Mouse (Mus musculus) midbrain, embryonic 14.5 days (tissue): ENCODE measurements at regions not wholly inside any gene's neighbourhood (a gene's known extent, or its start where the extent isn't known, plus 50 kb on each side); places are given as distances from the start of the nearest gene placed in this dataset.

Experiments
- ATAC-seq: fragments of 200-750 bp; cut with Nextera tagmentation; 2 replicates; pipeline ENCODE4 v1.8.0; 2017; ENCODE audit warnings: moderate number of reproducible peaks, moderate library complexity; ENCODE audit not compliant: low FRiP score, low TSS enrichment
- DNase-seq: peaks from one replicate; pipeline ENCODE4 v3.0.0-alpha.2; 2015
- H3K27ac ChIP-seq: fragments of 300-500 bp; sonication (generic); replicated peaks from 2 replicates; pipeline ENCODE4 v1.5.1; 2014; ENCODE audit warnings: mild to moderate bottlenecking, low read depth, low read length, moderate library complexity
- H3K27me3 ChIP-seq: fragments of 300-500 bp; sonication (generic); 2 replicates; pipeline ENCODE4 v1.6.1; 2014; ENCODE audit warnings: low read length, control low read depth, mixed read lengths; ENCODE audit not compliant: control insufficient read depth, insufficient read depth
- H3K36me3 ChIP-seq: fragments of 300-500 bp; sonication (generic); 2 replicates; pipeline ENCODE4 v1.6.1; 2014; ENCODE audit warnings: low read length, control low read depth; ENCODE audit not compliant: control insufficient read depth, insufficient read depth
- H3K4me1 ChIP-seq: fragments of 300-500 bp; sonication (generic); 2 replicates; pipeline ENCODE4 v1.6.1; 2014; ENCODE audit warnings: mild to moderate bottlenecking, antibody characterized with exemption, low read length, control low read depth; ENCODE audit not compliant: control insufficient read depth, insufficient read depth
- H3K4me2 ChIP-seq: fragments of 300-500 bp; sonication (generic); 2 replicates; pipeline ENCODE4 v1.6.1; 2014; ENCODE audit warnings: mild to moderate bottlenecking, low read length, moderate library complexity
- H3K4me3 ChIP-seq: fragments of 300-500 bp; sonication (generic); replicated peaks from 2 replicates; pipeline ENCODE4 v1.5.1; 2014; ENCODE audit warnings: low read depth, low read length
- H3K9ac ChIP-seq: fragments of 300-500 bp; sonication (generic); replicated peaks from 2 replicates; pipeline ENCODE4 v1.6.1; 2014; ENCODE audit warnings: mild to moderate bottlenecking, low read length, moderate library complexity
- H3K9me3 ChIP-seq: fragments of 300-500 bp; sonication (generic); 2 replicates; pipeline ENCODE4 v1.6.1; 2016; ENCODE audit warnings: low read length, control low read depth, mixed read lengths; ENCODE audit not compliant: control insufficient read depth
- WGBS: fragments of 180-500 bp; shearing (Covaris S2); extraction: QIAGEN DNeasy Blood & Tissue Kit; methylation state at CpG from one replicate; pipeline ENCODE4 v1.1.7; 2014; 5-methylcytosine and 5-hydroxymethylcytosine counted together

DNA sequence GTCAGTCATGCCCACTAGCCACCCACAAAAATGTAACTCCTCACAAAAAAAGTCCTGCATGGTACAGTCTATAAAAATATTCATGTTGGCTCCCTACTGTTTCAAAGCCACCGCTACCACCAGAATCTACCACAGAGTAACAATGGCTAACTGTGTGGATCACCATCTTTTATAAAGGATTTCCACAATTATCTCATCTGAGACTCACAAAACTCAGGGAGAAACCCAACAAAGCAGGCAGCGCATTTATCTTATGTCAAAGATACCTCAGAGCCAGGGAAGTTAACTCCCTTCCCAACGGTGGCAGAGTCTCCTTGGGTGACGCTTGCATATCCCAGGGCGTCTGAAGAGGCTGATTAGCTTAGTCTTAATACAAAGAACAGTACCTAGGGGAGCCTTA is 172.5 kb downstream of the Setd4 start:
- Histone ChIP-seq H3K4me2 (no peak overlapping the region), H3K4me1 (no peaks in the 10 kb centered on the region), H3K36me3 (no peaks in the 10 kb centered on the region), H3K9me3 (no peaks in the 10 kb centered on the region), H3K27me3 (no peaks in the 10 kb centered on the region), H3K27ac (no peak overlapping the region), H3K9ac (no peak overlapping the region), H3K4me3 (no peak overlapping the region)
- no peak for ATAC-seq
- DNase-seq: no peak
- 85% methylated on average over 5 of the region's 5 CpGs for WGBS

- DNase-seq: no peak
- Histone ChIP-seq H3K4me3 (no peak overlapping the region), H3K4me1 (no peaks in the 10 kb centered on the region), H3K9me3 (no peaks in the 10 kb centered on the region), H3K36me3 (no peaks in the 10 kb centered on the region), H3K9ac (no peak overlapping the region), H3K4me2 (no peak overlapping the region), H3K27ac (no peak overlapping the region), H3K27me3 (no peaks in the 10 kb centered on the region)
- no peak for ATAC-seq
- 75% methylated on average over 8 of the region's 8 CpGs for WGBS
These were observed 174.5 kb downstream of the Setd4 start for GRCm38 (mm10) chr16:93429324-93429781.

DNA sequence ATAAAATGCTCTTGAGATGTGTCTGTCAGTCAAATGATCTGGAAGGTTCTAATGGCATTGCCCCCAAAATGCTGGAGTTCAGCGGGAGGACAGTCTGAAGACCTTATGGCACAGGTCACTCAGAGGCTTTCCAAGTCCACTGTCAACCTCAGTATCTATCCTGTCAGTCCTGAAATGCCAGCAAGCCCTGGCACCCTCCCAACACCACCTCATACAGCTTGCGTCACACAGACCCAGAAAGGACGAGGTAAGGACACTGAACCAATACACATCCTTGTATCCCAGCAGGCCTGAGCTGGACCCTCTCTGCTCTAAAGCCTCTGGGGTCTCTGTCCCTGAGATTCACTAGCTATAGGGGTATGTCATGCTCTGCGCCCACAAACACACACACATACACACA is 176.6 kb downstream of the Setd4 start:
- H3K4me1 ChIP-seq: peaks cover 9% of the 10 kb centered on the region
- H3K9ac ChIP-seq: no peak overlapping the region
- H3K27me3 ChIP-seq: 0 out of 2 replicates have a peak, but pooled peaks cover 3% of the 10 kb centered on the region
- no peaks in the 10 kb centered on the region for H3K36me3 ChIP-seq
- DNase-seq: no peak
- H3K27ac ChIP-seq: no peak overlapping the region
- ATAC-seq: no peak
- no peaks in the 10 kb centered on the region for H3K9me3 ChIP-seq
- no peak overlapping the region for H3K4me3 ChIP-seq
- H3K4me2 ChIP-seq: no peak overlapping the region
- WGBS: 88% methylated on average over 4 of the region's 4 CpGs

DNA sequence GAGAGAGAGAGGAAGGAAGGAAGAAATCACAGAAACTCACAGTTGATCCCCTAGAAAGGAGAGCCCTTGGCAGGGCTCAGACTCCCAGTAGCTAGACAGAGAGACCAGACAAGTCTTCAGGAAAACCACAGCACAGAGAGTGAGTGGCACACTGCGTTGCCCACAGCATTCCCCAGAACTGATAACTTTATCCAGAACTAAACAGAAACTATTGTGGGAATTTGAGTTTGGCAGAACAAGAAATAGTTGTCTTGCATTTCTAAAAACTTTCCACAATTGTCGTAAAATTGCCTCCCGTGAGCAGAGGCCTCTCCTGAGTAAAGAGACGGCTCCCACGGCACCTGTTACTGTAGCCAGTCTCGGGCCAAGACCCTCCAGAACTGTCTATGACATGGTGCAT is 178.1 kb downstream of the Setd4 start:
- 86% methylated on average over 6 of the region's 6 CpGs for WGBS
- peaks cover 9% of the 10 kb centered on the region for H3K4me1 ChIP-seq
- H3K36me3 ChIP-seq: no peaks in the 10 kb centered on the region
- DNase-seq: no peak
- no peak overlapping the region for H3K9ac ChIP-seq
- 0 out of 2 replicates have a peak, but pooled peaks cover 3% of the 10 kb centered on the region for H3K27me3 ChIP-seq
- no peak for ATAC-seq
- H3K9me3 ChIP-seq: no peaks in the 10 kb centered on the region
- no peak overlapping the region for H3K27ac ChIP-seq
- no peak overlapping the region for H3K4me2 ChIP-seq
- H3K4me3 ChIP-seq: no peak overlapping the region

GRCm38 (mm10) chr16:93423174-93423573 is 180.7 kb downstream of the Setd4 start:
- 6% methylated on average over 13 of the region's 13 CpGs for WGBS
- Histone ChIP-seq H3K36me3 (no peaks in the 10 kb centered on the region), H3K27me3 (0 out of 2 replicates have a peak, but pooled peaks cover 3% of the 10 kb centered on the region), H3K9me3 (no peaks in the 10 kb centered on the region), H3K4me2 (peak overlapping the region; percentile 37), H3K9ac (no peak overlapping the region; the same call in 1 of the 2 replicates), H3K4me3 (no peak overlapping the region), H3K27ac (no peak overlapping the region), H3K4me1 (peaks cover 9% of the 10 kb centered on the region)
- no peak for ATAC-seq
- peak; percentile 44 for DNase-seq

GRCm38 (mm10) chr16:93422221-93422620 is 181.6 kb downstream of the Setd4 start:
- no peak overlapping the region for H3K9ac ChIP-seq
- 76% methylated on average over 13 of the region's 13 CpGs for WGBS
- H3K9me3 ChIP-seq: no peaks in the 10 kb centered on the region
- no peak overlapping the region for H3K4me2 ChIP-seq
- H3K27ac ChIP-seq: no peak overlapping the region
- H3K4me1 ChIP-seq: peaks cover 9% of the 10 kb centered on the region
- DNase-seq: no peak
- 0 out of 2 replicates have a peak, but pooled peaks cover 3% of the 10 kb centered on the region for H3K27me3 ChIP-seq
- no peak for ATAC-seq
- H3K36me3 ChIP-seq: no peaks in the 10 kb centered on the region
- no peak overlapping the region for H3K4me3 ChIP-seq

DNA sequence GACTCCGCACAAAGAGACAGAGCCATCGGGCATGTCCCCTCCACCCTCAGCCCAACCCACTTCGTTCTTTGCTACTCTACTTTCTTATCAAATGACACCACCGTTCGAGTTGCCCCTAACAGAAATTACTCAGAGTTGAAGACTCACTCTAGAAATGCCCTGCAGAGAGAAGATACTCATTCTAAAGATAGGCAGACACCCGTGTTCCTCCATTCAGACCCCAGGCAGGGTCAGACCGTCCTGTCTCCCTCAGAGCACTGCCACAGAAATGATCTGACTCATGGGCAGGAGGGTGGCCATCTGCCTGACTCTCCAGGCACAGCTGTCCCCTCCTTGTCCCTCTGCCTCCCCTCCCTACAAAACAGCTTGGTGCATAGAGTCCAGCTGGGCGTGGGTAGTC is 185.6 kb downstream of the Setd4 start:
- Histone ChIP-seq H3K36me3 (no peaks in the 10 kb centered on the region), H3K4me1 (peaks cover 6% of the 10 kb centered on the region), H3K9me3 (no peaks in the 10 kb centered on the region), H3K27me3 (0 out of 2 replicates have a peak, but pooled peaks cover 3% of the 10 kb centered on the region), H3K27ac (no peak overlapping the region), H3K4me2 (no peak overlapping the region), H3K9ac (no peak overlapping the region), H3K4me3 (no peak overlapping the region)
- ATAC-seq (no peak), DNase-seq (no peak)
- WGBS: 69% methylated on average over 8 of the region's 8 CpGs

DNA sequence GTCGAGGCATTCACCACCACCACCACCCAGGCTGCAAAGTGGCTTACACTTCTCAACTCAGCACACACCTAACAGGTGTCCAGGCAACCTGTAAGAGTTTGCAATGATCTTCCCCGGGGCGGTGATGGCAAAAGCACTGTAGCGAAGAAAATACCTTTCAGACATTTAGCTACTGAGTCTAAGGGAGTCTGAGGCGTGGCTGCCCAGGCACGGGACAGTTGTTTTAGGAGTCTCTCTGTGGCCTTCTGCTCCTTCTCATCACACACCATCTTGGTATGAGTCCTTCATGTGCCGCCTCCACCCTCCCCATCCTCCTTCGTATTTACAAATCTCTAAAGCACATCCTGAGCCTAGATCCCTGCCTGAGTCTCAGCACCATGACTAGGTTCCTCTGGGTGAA is 186.0 kb downstream of the Setd4 start:
- no peaks in the 10 kb centered on the region for H3K36me3 ChIP-seq
- no peak for DNase-seq
- H3K4me1 ChIP-seq: peaks cover 2% of the 10 kb centered on the region; the same call in 1 of the 2 replicates
- H3K27ac ChIP-seq: no peak overlapping the region
- H3K4me3 ChIP-seq: no peak overlapping the region
- no peak overlapping the region for H3K9ac ChIP-seq
- no peak for ATAC-seq
- H3K27me3 ChIP-seq: 0 out of 2 replicates have a peak, but pooled peaks cover 1% of the 10 kb centered on the region
- WGBS: 89% methylated on average over 8 of the region's 8 CpGs
- H3K4me2 ChIP-seq: no peak overlapping the region
- no peaks in the 10 kb centered on the region for H3K9me3 ChIP-seq

GRCm38 (mm10) chr16:93392024-93392675 is 211.7 kb downstream of the Setd4 start:
- Histone ChIP-seq H3K4me1 (no peaks in the 10 kb centered on the region), H3K9ac (no peak overlapping the region), H3K27me3 (no peaks in the 10 kb centered on the region), H3K27ac (no peak overlapping the region), H3K4me2 (no peak overlapping the region), H3K9me3 (peaks cover 3% of the 10 kb centered on the region; the same call in 1 of the 2 replicates), H3K36me3 (no peaks in the 10 kb centered on the region), H3K4me3 (no peak overlapping the region)
- DNase-seq: no peak
- WGBS: 83% methylated on average over 16 of the region's 16 CpGs
- ATAC-seq: no peak
